Mouse (Mus musculus) forebrain, embryonic 14.5 days (tissue): ENCODE results near the gene Mthfr. TPM values are rescaled to one million over a fixed set of nuclear protein-coding genes. Genes with fewer than 3 reads are reported as not detected.

Experiments
- ATAC-seq: fragments of 200-750 bp; cut with Nextera tagmentation; 2 replicates; pipeline ENCODE4 v1.8.0; 2017; ENCODE audit warnings: mild to moderate bottlenecking, moderate library complexity
- DNase-seq: peaks from one replicate; pipeline ENCODE4 v3.0.0-alpha.2; 2015; ENCODE audit warnings: low spot score
- H3K27ac ChIP-seq: fragments of 300-500 bp; sonication (generic); 2 replicates; pipeline ENCODE4 v1.5.1; 2014; ENCODE audit warnings: low read depth, mild to moderate bottlenecking, control low read depth, low read length, moderate library complexity
- H3K27me3 ChIP-seq: fragments of 300-500 bp; sonication (generic); replicated peaks from 2 replicates; pipeline ENCODE4 v1.6.1; 2014; ENCODE audit warnings: low read length, control low read depth, mixed read lengths; ENCODE audit not compliant: control insufficient read depth, insufficient read depth
- H3K36me3 ChIP-seq: fragments of 300-500 bp; sonication (generic); 2 replicates; pipeline ENCODE4 v1.6.1; 2014; ENCODE audit warnings: low read length, control low read depth; ENCODE audit not compliant: control insufficient read depth, insufficient read depth
- H3K4me1 ChIP-seq: fragments of 300-500 bp; sonication (generic); 2 replicates; pipeline ENCODE4 v1.6.1; 2014; ENCODE audit warnings: antibody characterized with exemption, low read length, control low read depth; ENCODE audit not compliant: control insufficient read depth, insufficient read depth
- H3K4me2 ChIP-seq: fragments of 300-500 bp; sonication (generic); 2 replicates; pipeline ENCODE4 v1.6.1; 2014; ENCODE audit warnings: mild to moderate bottlenecking, control low read depth, low read length
- H3K4me3 ChIP-seq: fragments of 300-500 bp; sonication (generic); 2 replicates; pipeline ENCODE4 v1.5.1; 2014; ENCODE audit warnings: low read depth, low read length, control low read depth
- H3K9ac ChIP-seq: fragments of 300-500 bp; sonication (generic); 2 replicates; pipeline ENCODE4 v1.6.1; 2014; ENCODE audit warnings: mild to moderate bottlenecking, low read length, control low read depth, moderate library complexity
- H3K9me3 ChIP-seq: fragments of 300-500 bp; sonication (generic); replicated peaks from 2 replicates; pipeline ENCODE4 v1.6.1; 2016; ENCODE audit warnings: low read length, control low read depth, mixed read lengths; ENCODE audit not compliant: control insufficient read depth
- WGBS: fragments of 180-500 bp; shearing (Covaris S2); extraction: QIAGEN DNeasy Blood & Tissue Kit; methylation state at CpG from one replicate; pipeline ENCODE4 v1.1.7; 2014; 5-methylcytosine and 5-hydroxymethylcytosine counted together
- polyA plus RNA-seq: library from polyadenylated mRNA; unstranded; fragments of >200 nt; fragmentation: Nextera tagmentation; extraction: Ambion mirVana; gene quantifications from 2 replicates; pipeline ENCODE4 v1.2.1, GENCODE M21; 2014

Gene Mthfr
- polyA plus RNA-seq, 1 experiment from 2014 or later: 12.4 TPM

DNA sequence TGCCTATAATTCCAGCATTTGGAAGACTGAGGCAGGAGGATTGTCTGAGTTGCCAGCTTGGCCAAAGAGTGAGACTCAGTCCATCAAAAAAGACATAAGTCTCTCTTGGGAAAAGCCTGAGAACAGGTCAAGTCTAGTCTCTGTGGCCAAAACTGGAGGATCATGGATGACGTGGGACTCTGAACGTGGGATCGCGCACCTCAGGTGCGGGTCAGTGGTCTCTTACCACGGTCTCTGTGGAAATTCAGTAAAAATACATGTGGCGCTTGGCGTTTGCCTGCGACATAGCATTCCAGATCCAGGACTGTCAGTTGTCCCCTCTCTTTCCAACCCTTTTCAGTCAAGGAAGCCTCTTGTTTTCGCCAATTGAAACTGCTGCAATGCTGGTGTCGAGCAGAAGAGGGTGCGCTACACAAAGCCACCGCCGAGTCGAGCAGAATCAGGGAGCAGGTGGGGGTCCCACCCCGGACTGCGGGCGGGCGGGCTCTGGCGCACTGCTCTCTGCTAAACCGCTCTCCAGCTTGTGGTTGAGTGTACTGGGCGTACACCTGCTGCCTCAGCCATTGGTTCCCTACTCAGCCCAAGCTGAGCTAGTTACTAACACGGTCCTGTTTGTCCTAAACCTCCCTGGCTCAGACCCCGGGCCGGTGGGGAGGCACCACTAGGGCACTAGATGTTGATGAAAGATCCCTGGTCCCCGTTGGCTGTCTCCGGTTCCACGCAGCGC, 63.1 kb downstream of the Mthfr start:
- Histone ChIP-seq H3K4me3 (no peak overlapping the region), H3K36me3 (peaks cover 27% of the 10 kb centered on the region), H3K9ac (peak overlapping the region; percentile 45; the same call in 1 of the 2 replicates), H3K9me3 (no peaks in the 10 kb centered on the region), H3K27ac (peak overlapping the region; percentile 55; the same call in 1 of the 2 replicates), H3K4me2 (peak overlapping the region; percentile 38), H3K27me3 (no peaks in the 10 kb centered on the region), H3K4me1 (peaks cover 9% of the 10 kb centered on the region; the same call in 1 of the 2 replicates)
- WGBS: 14% methylated on average over 29 of the region's 29 CpGs
- ATAC-seq: peak; percentile 91
- peak; percentile 85 for DNase-seq

- Histone ChIP-seq H3K4me1 (peaks cover 9% of the 10 kb centered on the region; the same call in 1 of the 2 replicates), H3K27me3 (no peaks in the 10 kb centered on the region), H3K4me3 (no peak overlapping the region), H3K4me2 (no peak overlapping the region), H3K27ac (no peak overlapping the region), H3K36me3 (peaks cover 47% of the 10 kb centered on the region), H3K9me3 (no peaks in the 10 kb centered on the region), H3K9ac (no peak overlapping the region)
- no peak for DNase-seq
- 90% methylated on average over 3 of the region's 3 CpGs for WGBS
- no peak for ATAC-seq
Observed at GRCm38 (mm10) chr4:148104146-148104545, 65.3 kb downstream of the Mthfr start.

DNA sequence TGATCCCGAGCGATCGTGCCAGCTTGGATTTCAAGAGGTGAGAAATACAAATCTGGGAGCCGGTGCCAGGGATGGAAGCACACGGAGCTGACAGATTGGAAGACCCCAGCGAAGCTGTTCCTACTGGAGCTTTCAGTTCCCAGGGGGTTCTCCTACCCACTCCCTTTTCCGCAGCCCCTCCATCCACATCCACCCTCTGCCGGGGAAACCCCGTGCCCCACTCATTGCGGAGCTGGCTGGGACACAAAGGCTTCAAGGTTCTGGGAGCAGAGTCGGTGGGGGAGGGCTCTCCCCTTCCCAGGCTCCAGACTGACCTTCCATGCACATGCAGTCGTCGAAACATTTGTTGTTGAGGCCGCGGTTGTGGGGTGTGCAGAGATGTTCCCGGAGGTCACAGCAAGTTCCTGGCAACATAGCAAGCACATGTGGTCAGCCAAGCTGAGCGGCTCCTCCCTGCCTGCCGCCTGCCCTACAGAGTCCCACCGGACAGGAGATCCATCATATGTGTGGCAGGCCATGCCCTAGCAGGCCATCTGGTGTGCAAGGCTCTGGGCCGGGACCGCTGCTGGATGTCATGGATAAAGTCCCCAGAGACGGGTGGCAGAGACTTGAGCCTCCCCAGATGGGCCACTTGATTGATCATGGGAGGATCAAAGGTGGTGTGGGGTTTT, 68.9 kb downstream of the Mthfr start:
- peak; percentile 83 for DNase-seq
- Histone ChIP-seq H3K27me3 (no peaks in the 10 kb centered on the region), H3K27ac (peak overlapping the region; percentile 76), H3K4me1 (no peaks in the 10 kb centered on the region), H3K9ac (no peak overlapping the region), H3K9me3 (no peaks in the 10 kb centered on the region), H3K36me3 (peaks cover 56% of the 10 kb centered on the region), H3K4me2 (no peak overlapping the region), H3K4me3 (no peak overlapping the region)
- ATAC-seq: peak; percentile 79
- WGBS: 64% methylated on average over 22 of the region's 22 CpGs

DNA sequence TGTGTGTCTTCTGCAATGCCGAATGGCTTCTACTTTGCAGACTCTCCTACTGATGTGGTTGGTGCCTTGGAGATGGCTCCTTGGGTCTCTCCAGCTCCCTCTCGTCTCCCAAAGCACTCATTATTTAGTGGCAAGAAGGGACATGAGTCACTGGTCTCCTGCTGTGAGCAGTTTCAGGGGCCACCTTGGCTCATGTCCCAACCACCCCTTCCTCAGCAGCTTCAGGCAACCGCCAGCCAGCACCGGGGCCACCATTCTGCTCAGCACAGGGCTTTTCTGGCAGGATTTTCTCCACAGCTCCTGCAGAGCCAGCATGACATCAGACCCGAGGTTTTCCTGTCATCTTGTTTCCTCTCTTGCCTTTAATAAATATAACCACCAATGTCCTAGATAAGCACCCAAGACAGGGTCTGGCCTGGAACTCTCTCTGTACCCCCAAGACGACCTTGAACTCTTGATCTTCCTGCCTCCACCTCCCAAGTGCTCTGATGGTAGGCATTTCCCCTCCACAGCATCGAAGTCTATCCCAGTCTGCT, 69.8 kb downstream of the Mthfr start:
- ATAC-seq (no peak), DNase-seq (no peak)
- Histone ChIP-seq H3K27ac (peak overlapping the region; percentile 76), H3K4me2 (no peak overlapping the region), H3K9ac (no peak overlapping the region), H3K27me3 (no peaks in the 10 kb centered on the region), H3K9me3 (no peaks in the 10 kb centered on the region), H3K4me1 (no peaks in the 10 kb centered on the region), H3K36me3 (peaks cover 62% of the 10 kb centered on the region), H3K4me3 (no peak overlapping the region)
- 66% methylated on average over 7 of the region's 7 CpGs for WGBS

Other genes with a start within 250 kb of the Mthfr start
- 6.1 and 6.2 TPM in 2 replicates for gene Zfp984, start 229.3 kb upstream of the Mthfr start, polyA plus RNA-seq
- gene Zfp933, start 190.7 kb upstream of the Mthfr start, polyA plus RNA-seq: 8.4 and 12.5 TPM in 2 replicates
- 36.6 and 37.1 TPM in 2 replicates for gene Miip, start 170.3 kb upstream of the Mthfr start, polyA plus RNA-seq
- 9.5 and 10.2 TPM in 2 replicates for gene Fv1, start 170.1 kb upstream of the Mthfr start, polyA plus RNA-seq
- gene Mfn2, start 134.4 kb upstream of the Mthfr start, polyA plus RNA-seq: 33.8 and 50.1 TPM in 2 replicates
- gene Plod1, start 102.3 kb upstream of the Mthfr start, polyA plus RNA-seq: 15.0 and 18.8 TPM in 2 replicates
- 12.5 TPM in 2 replicates for gene 2510039O18Rik, start 98.2 kb upstream of the Mthfr start, polyA plus RNA-seq
- gene Nppb, start 53.3 kb upstream of the Mthfr start, polyA plus RNA-seq: not detected in 2 replicates
- 0.80 and 1.1 TPM in 2 replicates for gene Nppa, start 38.4 kb upstream of the Mthfr start, polyA plus RNA-seq
- 19.1 and 24.8 TPM in 2 replicates for gene Clcn6, start 256 bp upstream of the Mthfr start, polyA plus RNA-seq
- gene Agtrap, start 49.0 kb downstream of the Mthfr start, polyA plus RNA-seq: 5.3 and 5.7 TPM in 2 replicates
- gene Mad2l2, start 91.3 kb downstream of the Mthfr start, polyA plus RNA-seq: 129 and 141 TPM in 2 replicates
- gene Draxin, start 91.6 kb downstream of the Mthfr start, polyA plus RNA-seq: 18.8 and 20.7 TPM in 2 replicates
- gene Fbxo6, start 113.1 kb downstream of the Mthfr start, polyA plus RNA-seq: 19.0 and 20.6 TPM in 2 replicates
- gene Fbxo44, start 121.4 kb downstream of the Mthfr start, polyA plus RNA-seq: 70.6 and 76.3 TPM in 2 replicates
- 2.2 and 3.2 TPM in 2 replicates for gene Fbxo2, start 121.5 kb downstream of the Mthfr start, polyA plus RNA-seq
- 7.2 and 9.5 TPM in 2 replicates for gene Disp3, start 248.9 kb downstream of the Mthfr start, polyA plus RNA-seq